Mouse (Mus musculus): ENCODE measurements around the gene Gm4791. TPM values are rescaled to one million over a fixed set of nuclear protein-coding genes. Genes with fewer than 3 reads are reported as not detected.

The Gm4791 gene
- not detected for total RNA-seq (2021)

DNA sequence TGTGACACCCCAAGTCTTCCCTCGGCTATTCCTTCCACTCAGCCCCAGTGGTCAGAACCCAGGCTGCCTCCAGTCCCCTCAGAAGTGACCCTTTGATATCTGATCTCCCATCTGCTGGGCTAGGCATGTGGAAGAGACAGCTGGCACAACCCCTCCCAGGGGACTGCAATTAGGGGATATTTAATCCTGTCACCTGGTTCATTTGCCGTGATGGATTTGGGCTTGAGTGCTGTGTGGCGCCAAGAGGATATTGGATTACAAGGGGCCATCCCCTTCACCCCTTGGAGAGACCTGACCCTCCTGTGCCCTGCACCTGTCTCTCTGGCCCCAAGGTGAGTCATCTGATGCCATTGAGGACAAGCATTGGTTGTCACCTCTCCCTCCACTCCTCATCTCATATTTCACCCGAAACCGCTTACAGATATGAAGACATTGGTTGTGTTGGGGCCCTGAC lies at the start of gene Gm4791:
TSS of gene Gm4791 (plus strand) at position 404 of the 454 bp plus-strand sequence.
- no peak for DNase-seq

DNA sequence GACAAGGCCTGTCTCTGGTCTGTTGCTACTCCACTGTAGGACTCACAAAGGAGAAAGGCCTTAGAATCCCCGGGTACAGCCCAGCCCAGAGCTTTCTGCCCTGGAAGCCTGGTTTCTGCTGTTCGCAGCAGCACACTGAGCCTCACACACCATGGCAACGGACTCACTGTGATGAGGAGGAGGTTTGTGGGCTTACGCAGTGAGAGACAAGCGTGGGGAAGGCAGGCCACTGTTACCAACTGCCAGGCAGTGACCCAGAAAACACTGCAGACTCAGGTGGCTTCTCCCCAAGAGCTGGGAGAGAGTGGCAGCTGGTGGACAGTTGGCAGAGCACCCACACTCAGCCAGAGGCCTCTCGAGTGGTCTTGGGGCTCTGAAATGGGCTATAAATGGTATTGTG lies 42.3 kb upstream of the Gm4791 start:
- peak; percentile 38 to 45 for DNase-seq

DNA sequence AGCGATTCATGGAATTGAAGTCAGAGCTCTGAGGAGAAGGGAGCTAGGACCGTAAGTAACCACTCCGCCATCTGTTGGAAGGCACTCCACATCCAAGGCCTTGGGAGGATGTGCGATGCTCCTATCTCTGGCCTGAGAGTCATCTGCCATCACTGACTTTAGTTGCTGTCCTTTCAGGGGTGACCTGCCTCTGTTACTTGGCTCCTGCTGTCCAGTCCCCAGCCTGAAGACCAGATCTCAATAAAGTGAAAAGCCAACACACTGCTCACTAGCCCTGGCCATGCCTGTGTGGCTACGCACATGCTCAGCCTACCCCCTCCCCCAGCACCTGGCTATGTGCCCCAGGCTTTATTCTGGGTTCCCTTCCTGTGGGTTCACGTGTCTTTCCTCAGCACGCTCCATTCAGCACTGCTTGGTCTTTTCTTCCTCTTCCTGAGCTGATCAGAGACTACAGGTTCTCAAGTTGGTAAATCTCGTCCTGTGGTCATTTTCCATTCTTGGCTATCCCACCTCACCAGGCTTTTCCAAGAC lies 41.1 kb upstream of the Gm4791 start:
- DNase-seq, result no peak

DNA sequence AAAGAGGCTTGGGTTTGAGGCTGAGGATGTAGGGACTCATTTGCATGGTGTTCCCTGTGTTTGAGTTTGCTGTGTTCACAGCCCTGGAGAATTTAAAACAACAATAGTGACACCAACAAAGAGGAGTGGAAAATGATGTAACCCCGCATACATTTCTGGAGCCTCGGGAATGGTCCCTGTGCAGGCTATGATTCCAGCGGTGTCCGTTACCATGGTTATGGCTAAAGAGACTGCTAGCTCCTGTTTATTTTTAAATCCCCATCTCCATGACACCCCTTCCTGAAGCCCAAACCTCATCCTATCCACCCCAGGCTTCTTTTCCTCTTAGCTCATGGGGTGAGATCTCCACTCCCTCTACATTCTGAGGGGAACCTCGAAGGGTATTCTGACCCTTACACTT lies 32.5 kb upstream of the Gm4791 start:
- no peak for DNase-seq

DNA sequence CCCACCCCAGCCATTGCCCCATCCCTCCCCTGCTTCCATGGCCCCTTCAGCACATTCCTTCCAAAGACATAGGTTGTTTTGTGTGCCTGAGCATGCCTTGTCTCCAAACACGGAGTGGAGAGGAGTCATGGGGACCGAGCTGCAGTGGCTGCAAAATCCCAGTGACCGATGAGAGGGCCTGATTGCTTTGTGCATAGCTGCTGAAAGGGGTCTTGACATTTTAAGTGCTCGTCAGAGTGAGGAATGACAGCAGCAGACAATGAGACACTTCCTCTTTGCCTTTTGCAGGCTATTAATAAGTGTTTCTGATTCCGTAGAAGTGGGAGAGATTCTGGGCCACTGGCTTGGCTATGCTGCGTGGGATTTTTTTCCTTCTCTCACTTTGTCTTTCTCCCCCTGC lies 29.6 kb upstream of the Gm4791 start:
- DNase-seq, result no peak

DNA sequence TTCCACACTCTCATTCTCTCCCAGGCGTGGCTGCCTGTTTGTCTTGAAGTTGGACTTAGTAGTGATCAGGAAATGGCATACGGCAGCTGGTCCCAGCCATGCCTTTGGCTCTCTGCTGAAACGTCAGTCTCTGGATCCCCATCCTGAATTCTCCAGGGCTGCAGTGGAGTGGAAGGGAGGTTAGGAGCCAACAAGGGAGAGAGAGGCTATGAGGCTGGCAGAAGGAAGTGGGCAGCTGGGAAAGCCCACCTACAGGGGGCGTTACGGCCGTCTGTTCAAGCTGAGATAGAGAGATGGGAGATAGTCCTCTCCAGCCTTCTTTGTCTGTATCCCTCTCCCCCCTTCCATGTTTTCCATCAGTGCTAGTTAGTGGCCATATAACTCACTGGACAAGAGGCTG lies 29.1 kb upstream of the Gm4791 start:
- no peak for DNase-seq

DNA sequence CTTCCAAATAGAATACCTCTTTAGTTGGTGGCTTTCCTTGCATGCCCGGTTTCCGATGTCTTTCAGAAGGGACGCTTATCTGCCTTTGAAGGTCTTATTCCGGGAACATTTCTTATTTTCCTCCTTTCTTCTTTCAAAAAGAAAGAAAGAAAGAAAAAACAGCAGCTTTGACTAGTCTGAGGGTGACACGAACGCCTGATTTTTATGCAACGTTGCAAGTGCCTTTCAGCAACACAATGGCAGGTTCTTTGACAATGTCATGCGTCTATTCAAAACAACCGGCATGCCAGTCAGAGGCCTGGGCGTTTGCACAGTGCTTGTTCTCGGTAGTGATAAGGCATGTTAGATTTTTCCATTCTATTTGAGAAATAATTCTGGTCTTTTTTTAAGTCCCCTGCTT lies 19.7 kb upstream of the Gm4791 start:
- DNase-seq, result no peak

DNA sequence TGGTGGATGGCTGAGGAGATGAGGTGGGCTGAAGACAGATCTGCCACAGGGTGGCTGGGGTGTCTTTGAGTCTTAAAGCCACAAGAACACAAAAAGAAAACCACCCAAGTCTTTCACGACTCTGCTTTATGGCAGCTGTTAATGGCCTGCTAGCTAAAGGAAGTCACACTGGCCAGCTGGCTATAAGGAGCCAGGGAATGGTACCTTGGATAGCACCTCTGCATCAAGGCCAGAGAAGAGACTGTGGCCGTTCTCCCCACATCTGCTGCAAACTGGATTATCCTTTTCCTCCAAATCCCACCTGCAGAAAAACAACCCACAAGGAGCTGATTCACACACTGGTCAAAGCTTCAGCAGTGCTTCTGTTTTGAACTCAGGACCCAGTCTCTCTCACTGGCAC lies 18.4 kb upstream of the Gm4791 start:
- DNase-seq, result no peak

DNA sequence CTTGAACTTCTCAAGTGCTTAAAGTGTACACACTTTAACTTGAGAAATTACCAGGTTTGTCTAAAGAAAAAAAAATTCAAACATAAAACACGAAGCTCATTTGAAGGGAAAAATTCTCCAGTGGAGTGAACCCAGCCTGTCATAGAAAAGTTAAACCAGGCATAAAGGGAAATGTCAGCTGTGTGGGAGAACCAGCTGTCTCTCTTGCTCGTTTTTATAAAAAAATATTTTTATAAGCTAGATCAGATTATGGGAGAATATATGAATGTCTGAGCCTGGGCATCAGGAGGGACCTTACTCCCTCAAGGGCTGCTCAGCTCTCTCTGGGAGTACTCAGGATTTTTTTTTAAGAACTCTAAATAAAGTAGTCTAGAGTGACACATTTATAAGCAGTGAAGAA lies 15.1 kb upstream of the Gm4791 start:
- DNase-seq, result no peak

DNA sequence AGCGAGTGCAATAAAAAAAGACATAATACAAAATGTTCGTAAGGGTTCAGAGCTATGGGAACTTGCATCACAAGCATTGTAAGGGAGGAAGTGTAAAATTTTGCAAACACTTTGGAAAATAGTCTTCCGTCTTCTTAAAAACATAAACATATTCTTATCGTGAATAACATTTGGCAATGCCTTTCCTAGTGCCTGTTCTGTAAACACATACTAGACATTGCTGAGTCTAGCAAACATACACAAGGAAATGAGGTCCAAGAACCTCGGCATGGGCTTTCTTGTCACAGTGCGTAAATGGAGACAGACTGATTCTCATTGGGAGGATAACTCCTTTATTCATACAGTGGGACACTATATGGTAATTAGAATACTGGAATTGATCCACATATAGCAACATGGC lies 43.0 kb downstream of the Gm4791 start:
- no peak for DNase-seq
